Mouse (Mus musculus): ENCODE results near the gene Nadk. TPM values are rescaled to one million over a fixed set of nuclear protein-coding genes. Genes with fewer than 3 reads are reported as not detected.

Nadk gene
- polyA plus RNA-seq, 1 experiment from 2014 or later = 76.8 TPM

DNA sequence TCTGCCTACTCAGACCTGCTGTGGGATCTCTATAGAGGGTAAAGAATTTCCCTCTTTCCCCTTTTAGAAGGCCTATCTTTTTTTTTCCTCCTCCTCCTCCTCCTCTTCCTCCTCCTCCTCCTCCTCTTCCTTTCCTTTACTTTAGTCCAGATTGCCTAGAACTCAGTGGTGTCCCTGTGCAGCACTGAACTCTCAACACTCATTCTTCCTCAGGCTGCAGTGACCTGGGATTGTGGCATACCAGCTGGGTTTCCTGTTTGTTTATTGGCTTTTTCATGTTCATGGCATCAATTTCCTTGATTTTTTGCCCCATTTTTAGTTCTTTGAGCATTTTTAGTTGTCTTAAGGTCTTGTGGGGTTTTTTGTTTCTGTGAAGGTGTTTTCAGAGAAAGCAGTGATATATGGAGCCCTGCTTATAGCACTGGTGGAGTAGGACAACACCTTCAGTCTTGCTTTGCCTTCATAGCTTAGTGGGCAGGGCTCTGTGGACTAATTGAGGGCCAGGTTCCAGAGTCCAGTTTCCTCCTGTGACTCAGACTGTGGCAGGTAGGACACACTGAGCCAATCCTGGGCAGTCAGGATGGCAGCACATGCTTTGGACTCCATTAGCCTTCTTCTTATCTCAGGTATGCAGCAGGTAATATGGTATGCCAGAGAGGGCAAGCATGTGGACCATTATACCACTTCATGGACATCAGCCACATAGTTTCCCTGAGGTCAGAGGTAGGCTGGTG lies 73.8 kb downstream of the Nadk start:
- H3K9me3 ChIP-seq (replicated peaks; ENCODE audit: low read length) = no peaks in the 10 kb centered on the region
- no peak overlapping the region for H3K27ac ChIP-seq
- no peak overlapping the region for H3K4me3 ChIP-seq (replicated peaks; ENCODE audit: low read depth, low read length)
- H3K36me3 ChIP-seq (ENCODE audit: insufficient read depth, low read length) = peaks cover 64% of the 10 kb centered on the region
- no peak overlapping the region for H3K4me2 ChIP-seq (ENCODE audit: low read length)
- no peak for TF ChIP-seq CTCF (IDR thresholded peaks at IDR 0.05; ENCODE audit: low read depth)
- DNase-seq (ENCODE audit: low spot score) (no peak), ATAC-seq (replicated peaks; ENCODE audit: low FRiP score, low read depth) (no peak)
- H3K9ac ChIP-seq (ENCODE audit: low read depth, low read length) = no peak overlapping the region
- H3K27me3 ChIP-seq (ENCODE audit: insufficient read depth, low read length) = no peaks in the 10 kb centered on the region
- H3K4me1 ChIP-seq (replicated peaks; ENCODE audit: insufficient read depth, low read length) = no peaks in the 10 kb centered on the region

Other genes with a start within 250 kb of the Nadk start
- 20.2 and 22.4 TPM in 2 replicates for gene Prkcz, start 201.0 kb upstream of the Nadk start, polyA plus RNA-seq (2015; fragmentation: Nextera tagmentation; extraction: Ambion mirVana)
- 0.17 and 0.29 TPM in 2 replicates for gene Gabrd, start 164.3 kb upstream of the Nadk start, polyA plus RNA-seq (2015; fragmentation: Nextera tagmentation; extraction: Ambion mirVana)
- 0.62 and 0.74 TPM in 2 replicates for gene Cfap74, start 153.2 kb upstream of the Nadk start, polyA plus RNA-seq (2015; fragmentation: Nextera tagmentation; extraction: Ambion mirVana)
- gene Tmem52, start 93.3 kb upstream of the Nadk start, polyA plus RNA-seq (2015; fragmentation: Nextera tagmentation; extraction: Ambion mirVana) = 6.5 and 7.3 TPM in 2 replicates
- gene Gnb1, start 71.0 kb upstream of the Nadk start, polyA plus RNA-seq (2015; fragmentation: Nextera tagmentation; extraction: Ambion mirVana) = 376 and 406 TPM in 2 replicates
- gene Slc35e2, start 39.0 kb downstream of the Nadk start, polyA plus RNA-seq (2015; fragmentation: Nextera tagmentation; extraction: Ambion mirVana) = 6.4 and 6.6 TPM in 2 replicates
- gene Cdk11b, start 62.5 kb downstream of the Nadk start, polyA plus RNA-seq (2015; fragmentation: Nextera tagmentation; extraction: Ambion mirVana) = 60.0 and 65.4 TPM in 2 replicates
- not detected in 2 replicates for gene Gm10563, start 83.0 kb downstream of the Nadk start, polyA plus RNA-seq (2015; fragmentation: Nextera tagmentation; extraction: Ambion mirVana)
- gene Mmp23, start 91.0 kb downstream of the Nadk start, polyA plus RNA-seq (2015; fragmentation: Nextera tagmentation; extraction: Ambion mirVana) = 77.2 and 80.3 TPM in 2 replicates
- gene Mib2, start 106.8 kb downstream of the Nadk start, polyA plus RNA-seq (2015; fragmentation: Nextera tagmentation; extraction: Ambion mirVana) = 19.6 and 21.0 TPM in 2 replicates
- gene Fndc10, start 132.0 kb downstream of the Nadk start, polyA plus RNA-seq (2015; fragmentation: Nextera tagmentation; extraction: Ambion mirVana) = 9.1 and 12.1 TPM in 2 replicates
- gene Ssu72, start 142.4 kb downstream of the Nadk start, polyA plus RNA-seq (2015; fragmentation: Nextera tagmentation; extraction: Ambion mirVana) = 151 and 159 TPM in 2 replicates
- gene Tmem240, start 172.4 kb downstream of the Nadk start, polyA plus RNA-seq (2015; fragmentation: Nextera tagmentation; extraction: Ambion mirVana) = 0.47 and 0.68 TPM in 2 replicates
- gene Atad3a, start 198.7 kb downstream of the Nadk start, polyA plus RNA-seq (2015; fragmentation: Nextera tagmentation; extraction: Ambion mirVana) = 92.1 and 92.2 TPM in 2 replicates
- 14.8 and 16.4 TPM in 2 replicates for gene Vwa1, start 212.3 kb downstream of the Nadk start, polyA plus RNA-seq (2015; fragmentation: Nextera tagmentation; extraction: Ambion mirVana)
- 0.16 and 0.22 TPM in 2 replicates for gene Tmem88b, start 223.5 kb downstream of the Nadk start, polyA plus RNA-seq (2015; fragmentation: Nextera tagmentation; extraction: Ambion mirVana)
- 0.28 and 0.29 TPM in 2 replicates for gene Ankrd65, start 228.1 kb downstream of the Nadk start, polyA plus RNA-seq (2015; fragmentation: Nextera tagmentation; extraction: Ambion mirVana)
- gene Mrpl20, start 240.5 kb downstream of the Nadk start, polyA plus RNA-seq (2015; fragmentation: Nextera tagmentation; extraction: Ambion mirVana) = 283 and 294 TPM in 2 replicates